Mouse (Mus musculus): Measurements from ENCODE around the gene Gm21627. TPM values are rescaled to one million over a fixed set of nuclear protein-coding genes. Genes with fewer than 3 reads are reported as not detected.

Gm21627 gene
- not detected for polyA plus RNA-seq (2015; fragmentation: Illumina TruSeq; extraction: RNeasy Lipid Tissue Mini Kit (QIAGEN cat#74804); ENCODE audit: insufficient read depth, low replicate concordance)

DNA sequence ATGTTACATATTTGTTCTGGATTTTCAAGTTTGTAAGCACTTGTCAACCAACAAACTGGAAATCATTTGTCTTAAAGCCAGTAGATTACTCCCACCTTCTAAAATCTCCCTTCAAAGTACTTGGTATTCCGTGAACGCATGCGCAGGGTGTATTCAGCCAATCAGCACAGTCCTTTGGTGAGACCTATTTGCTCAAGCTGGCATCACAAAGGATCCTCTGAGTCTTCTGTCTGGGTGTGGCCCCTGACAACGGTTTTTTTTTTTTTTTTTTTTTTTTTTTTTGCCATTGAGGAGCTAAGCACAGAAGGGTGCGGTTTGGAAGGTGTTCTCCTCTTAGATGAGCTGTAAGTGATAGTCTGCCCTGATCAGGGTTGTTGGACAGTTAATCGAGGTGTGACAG lies at the start of gene Gm21627:
Gene Gm21627 (plus strand): TSS at position 301 of the 400 bp plus-strand sequence.

Data from spleen, adult 10 weeks (tissue).